Mouse (Mus musculus) hindlimb bud, embryonic 11.5 days (tissue): ENCODE data around the gene Polr3e.
"Not testable (repeated sequence)": the region's sequence is repeated elsewhere in the genome, so short reads cannot be mapped to it uniquely, and the experiment has no call there.

ENCODE experiments used
- DNase-seq: peaks from one replicate; pipeline ENCODE4 v3.0.0-alpha.2; 2012; ENCODE audit warnings: low read depth, low spot score; ENCODE audit errors: extremely low spot score

Polr3e gene

DNA sequence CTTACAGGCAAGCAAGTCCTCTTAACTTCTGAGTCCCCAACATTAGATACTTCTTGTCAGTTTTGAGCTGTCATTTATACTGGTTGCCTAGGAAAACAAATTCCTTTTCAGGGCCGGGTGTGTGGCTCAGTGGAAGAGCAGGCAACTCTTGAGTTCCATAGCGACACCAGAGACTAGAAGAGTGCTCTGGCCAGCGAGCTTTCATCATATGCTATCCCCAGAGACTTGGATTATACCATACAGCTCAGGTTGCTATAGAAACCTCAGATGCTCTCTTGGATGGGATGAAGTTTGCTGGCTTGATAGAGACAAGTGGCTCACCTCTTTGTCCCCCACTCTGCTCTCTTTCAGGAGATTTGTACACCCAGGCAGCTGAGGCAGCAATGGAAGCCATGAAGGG lies 14.6 kb upstream of the Polr3e start:
- DNase-seq, result no peak

DNA sequence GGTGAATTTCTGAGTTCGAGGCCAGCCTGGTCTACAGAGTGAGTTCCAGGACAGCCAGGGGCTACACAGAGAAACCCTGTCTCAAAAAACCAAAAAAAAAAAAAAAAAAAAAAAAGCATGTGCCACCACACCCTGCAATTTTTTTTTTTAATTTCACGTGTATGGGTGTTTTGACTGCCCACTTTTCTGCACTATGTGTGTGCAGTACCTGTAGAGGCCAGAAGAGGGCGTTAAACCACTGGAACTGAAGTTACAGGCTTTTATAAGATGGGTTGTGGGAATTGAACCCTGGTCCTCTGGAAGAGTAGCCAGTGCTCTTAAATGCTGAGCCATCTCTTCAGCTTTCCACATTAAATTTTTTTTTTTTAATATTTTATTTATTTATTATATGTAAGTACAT lies 7.4 kb upstream of the Polr3e start:
- not testable (repeated sequence) for DNase-seq

DNA sequence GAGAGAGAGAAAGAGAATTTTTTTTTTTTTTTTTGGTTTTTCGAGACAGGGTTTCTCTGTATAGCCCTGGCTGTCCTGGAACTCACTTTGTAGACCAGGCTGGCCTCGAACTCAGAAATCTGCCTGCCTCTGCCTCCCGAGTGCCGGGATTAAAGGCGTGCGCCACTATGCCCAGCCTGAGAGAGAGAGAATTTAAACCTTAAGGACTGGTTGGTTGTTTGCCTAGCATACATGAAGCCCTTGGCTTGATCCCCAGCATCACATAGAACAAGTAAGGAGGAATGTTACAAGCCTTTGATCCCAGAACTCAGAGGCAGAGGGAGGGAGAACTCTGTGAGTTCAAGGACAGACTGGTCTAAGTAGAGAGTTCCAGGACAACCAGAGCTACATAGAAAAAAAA lies 6.3 kb upstream of the Polr3e start:
- DNase-seq, result not testable (repeated sequence)

DNA sequence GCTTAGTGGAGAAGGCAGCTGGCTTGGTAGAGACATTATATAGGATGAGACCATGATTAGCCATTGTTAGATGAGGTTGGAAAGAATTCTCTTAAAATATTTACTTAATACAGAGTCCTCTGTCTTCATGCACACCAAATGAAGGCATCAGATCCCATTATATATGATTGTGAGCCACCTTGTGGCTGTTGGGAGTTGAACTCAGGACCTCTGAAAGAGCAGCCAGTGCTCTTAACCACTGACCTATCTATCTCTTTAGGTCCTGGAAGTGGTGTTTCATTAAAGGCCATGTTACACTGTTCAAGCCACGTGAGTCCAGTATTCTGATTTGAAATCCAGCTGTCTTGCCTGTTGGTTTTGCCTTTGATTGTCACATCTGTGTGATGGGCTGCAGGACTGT lies 4.2 kb upstream of the Polr3e start:
- DNase-seq, result no peak

DNA sequence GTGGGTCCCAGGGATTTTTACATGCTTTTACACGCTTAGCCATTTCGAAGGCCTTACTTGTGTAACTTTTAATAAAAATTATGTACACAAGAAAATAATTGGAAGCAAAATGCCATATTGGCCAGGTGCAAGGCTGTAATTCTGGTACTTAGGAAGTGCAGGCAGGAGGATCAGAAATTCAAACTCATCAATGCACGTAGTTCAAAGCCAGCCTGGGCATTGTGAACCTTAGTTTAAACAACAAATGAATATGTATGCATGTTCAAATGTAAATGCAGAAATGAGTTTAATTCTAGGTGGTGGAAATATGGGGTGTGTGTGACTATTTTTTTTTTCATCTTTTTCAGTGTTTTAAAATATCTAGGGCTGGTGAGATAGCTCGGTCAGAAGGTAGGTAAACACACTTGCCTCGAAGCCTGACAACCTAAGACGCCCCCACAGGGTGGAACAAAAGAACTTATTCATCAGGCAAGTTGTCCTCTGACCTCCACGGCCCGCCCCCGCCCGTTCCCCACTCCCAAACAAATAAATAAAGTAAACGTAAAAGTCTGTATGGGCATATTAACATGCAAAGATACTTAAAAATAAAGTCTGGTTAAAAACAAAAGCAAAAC lies 1.2 kb upstream of the Polr3e start:
- DNase-seq, result no peak

DNA sequence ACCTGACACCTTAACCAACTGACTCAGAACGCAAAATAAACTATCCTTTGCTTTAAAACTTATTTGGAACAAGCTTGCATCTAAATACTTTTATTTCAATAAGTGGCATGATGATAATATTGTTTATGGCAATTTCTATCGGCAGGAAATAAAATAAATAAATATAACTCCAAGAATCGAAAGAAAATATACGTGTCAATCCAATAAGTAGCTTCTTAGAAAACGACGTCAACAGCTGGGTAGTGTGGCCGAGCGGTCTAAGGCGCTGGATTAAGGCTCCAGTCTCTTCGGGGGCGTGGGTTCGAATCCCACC lies 309 bp upstream of the Polr3e start:
- DNase-seq, result no peak

DNA sequence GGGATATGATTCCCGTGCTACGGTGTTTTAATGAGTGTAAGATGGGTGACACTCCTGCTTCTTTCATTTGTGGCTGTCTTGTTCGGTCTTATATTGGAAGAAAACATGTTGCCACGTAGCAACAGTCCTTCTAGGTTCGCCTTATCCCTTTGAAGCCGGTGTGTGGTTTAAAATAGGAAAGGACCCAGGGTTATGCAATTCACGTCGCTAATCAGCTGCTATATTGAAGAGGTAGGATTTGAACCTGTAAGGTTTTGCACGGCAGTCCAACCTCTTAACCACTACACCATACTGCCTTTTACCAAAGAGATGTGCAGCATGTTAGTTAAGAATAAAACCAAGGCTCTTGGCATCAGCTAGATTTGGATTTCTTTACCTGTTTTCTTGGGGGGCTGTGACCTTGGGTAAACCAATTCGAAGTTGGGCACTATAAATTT lies 1.0 kb downstream of the Polr3e start:
- peak; percentile 98 for DNase-seq

DNA sequence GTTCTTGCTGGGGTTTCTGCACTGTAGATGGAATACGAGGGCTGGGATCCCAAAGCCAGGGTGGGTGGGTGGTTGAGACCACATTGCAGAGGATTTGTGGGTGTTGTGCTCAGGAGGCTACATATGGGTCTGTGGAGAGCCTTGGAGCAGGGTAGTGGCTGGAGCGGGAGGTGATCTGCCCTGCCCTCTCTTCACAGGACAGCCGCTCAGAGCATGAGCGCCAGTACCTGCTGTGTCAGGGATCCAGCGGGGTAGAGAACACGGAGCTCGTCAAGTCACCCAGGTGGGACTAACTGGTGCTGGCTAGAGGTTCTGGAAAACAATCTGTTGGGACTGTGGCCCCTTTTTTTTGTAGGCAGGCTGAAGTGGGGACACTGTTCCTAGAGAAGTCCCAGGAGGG lies 15.6 kb downstream of the Polr3e start:
- DNase-seq, result no peak

DNA sequence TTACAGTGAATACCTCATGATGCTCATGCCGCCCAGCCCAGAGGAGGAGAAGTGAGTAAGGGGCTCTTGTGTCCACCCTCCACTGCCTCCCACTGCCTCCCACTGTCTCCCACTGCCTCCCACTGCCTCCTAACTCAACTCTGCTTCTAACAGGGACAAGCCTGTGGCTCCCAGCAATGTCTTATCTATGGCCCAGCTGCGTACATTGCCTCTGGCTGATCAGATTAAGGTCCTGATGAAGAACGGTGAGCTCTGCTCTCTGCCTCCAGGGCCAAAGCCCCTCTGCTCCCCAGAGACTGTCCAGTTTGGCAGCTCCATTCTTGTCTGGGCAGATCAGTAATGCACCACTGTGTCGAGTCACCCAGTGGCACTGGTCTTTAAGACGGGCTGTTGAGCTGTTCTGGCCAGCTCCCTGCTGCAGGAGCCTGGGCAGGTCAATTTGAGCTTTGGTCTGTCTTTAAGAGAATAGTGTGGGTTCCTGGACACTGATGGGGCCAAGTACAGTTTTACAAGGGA lies 16.2 kb downstream of the Polr3e start:
- no peak for DNase-seq

DNA sequence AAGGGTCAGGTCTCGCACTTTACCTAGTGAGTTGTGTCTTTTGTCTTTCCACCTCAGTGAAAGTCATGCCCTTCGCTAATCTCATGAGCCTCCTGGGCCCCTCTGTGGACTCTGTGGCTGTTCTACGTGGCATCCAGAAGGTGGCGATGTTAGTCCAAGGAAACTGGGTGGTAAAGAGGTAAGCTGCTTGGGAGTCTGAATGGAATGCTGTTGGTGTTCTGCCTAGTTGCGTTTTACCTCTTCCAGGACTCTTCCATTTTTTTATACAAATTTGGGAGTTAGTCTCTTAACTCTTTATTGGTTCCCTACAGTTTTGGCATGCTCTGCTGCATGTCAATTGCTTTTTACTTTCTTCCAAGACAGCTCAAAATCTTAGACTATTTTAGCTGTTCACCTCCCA lies 17.2 kb downstream of the Polr3e start:
- DNase-seq, result peak; percentile 42

DNA sequence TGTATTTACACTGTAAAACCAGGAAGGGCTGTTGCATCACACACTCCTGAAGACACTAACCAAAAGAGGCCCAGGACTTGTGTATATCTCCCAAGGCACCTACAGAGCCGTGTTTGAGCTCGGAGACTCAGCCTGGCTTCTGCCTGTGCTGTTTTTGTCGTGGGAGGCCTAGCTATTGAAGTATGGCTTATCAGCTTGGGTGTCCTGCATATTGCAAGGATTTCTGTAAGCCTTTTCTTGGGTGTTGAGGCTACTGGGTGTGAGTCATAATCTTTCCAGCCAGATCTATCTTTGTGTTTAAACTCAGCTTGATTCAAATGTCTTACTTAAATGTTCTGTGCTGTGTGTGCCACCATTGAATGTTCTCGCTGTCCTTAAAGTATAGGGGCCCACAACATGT lies 19.0 kb downstream of the Polr3e start:
- DNase-seq, result no peak

DNA sequence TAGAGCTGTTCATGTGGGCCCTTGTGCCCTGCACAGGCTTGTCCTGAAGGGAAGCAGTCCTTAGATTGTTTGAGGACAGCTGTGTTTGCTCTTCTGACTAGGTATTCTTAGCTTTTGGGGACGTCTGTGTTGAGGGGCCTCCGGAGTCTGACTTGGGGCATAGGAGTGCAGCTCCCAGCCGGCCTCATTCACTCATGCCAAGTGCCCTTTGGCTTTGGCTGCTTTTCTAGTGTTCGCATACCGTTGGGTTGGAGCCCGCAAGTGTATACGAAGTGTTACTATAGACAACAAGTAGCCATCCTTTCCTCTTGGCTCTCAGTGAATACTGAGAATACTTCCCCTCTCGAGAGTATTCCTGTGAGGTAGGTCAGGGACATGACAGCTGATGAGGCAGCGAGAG lies 20.7 kb downstream of the Polr3e start:
- DNase-seq, result no peak

DNA sequence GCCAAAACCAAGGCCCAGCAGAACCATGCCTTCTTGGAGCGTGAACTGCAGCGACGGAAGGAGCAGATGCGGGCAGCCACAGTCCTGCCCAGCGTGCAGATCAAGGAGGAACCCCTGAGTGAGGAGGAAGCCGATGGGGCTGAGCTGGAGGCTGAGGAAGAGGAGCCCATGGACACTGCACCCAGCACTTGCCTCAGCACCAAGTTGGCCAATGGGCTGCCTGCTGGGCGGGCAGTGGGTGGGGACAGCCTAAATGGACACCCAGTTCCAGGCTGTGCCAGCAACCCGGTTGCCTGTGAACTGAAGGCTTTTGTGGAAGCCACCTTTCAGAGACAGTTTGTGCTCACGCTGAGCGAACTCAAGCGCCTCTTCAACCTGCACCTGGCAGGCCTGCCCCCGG lies 22.8 kb downstream of the Polr3e start:
- no peak for DNase-seq

DNA sequence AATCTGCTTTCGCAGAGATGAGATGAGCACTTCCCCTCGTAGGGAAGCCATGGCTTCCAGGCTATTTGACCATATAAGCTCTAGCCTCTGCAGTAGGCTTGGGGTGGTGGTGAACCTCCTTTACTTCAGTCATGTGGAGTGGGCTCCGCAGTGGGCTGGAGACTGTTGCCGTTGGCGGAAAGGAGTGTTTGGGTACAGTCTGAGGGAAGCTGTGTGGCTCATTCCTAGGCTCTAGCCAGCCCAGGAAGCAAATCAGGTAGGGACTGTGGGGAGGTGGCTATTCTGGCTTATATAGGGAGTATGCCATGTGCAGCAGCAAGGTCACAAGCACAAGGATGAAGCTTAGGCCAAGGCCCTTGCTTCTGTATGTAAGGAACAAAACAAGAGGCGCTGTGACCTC lies 23.7 kb downstream of the Polr3e start:
- DNase-seq, result no peak

DNA sequence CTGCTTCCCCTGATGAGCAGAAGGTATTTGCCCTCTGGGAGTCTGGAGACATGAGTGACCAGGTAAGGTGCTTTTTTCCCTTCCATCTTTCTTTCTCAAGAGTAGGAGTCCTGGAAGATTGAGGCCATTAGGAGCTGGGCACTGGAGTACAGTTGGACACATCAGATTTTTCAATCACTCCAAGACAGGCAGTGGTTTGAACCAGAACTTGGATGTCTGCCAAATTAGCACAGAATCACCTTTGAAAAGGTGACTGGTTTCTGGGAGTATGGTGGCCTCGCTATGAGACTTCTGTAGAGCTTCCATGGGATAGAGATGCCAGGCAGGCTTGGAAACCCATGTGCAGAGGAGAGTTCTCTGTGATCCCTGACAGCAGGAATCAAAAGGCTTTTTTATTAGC lies 25.0 kb downstream of the Polr3e start:
- no peak for DNase-seq

DNA sequence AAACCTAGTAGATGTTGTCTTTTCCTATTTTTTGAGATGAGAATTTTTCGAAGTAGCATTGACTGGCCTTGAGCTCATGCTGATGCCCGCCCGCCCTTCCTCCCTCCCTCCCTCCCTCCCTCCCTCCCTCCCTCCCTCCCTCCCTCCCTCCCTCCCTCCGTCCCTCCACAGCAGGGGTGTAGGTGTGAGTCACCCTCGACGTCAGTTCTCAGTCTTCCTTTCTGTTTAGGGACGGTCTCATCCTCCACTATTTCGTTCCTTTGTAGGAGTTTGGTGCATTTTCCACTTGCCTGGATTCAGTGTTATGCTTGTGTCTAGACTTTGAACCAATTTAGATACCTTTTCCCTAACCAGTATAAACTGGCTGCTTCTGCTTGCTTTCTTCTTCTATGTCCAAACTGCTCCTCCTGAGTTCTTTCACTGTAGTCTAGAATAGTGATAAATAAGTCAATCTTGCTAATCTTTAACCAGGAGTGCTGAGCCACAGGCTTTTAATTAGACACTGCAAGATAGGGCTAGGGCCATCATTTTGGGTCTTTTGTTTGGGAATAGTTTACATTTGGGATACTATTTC lies 26.5 kb downstream of the Polr3e start:
- no peak for DNase-seq

DNA sequence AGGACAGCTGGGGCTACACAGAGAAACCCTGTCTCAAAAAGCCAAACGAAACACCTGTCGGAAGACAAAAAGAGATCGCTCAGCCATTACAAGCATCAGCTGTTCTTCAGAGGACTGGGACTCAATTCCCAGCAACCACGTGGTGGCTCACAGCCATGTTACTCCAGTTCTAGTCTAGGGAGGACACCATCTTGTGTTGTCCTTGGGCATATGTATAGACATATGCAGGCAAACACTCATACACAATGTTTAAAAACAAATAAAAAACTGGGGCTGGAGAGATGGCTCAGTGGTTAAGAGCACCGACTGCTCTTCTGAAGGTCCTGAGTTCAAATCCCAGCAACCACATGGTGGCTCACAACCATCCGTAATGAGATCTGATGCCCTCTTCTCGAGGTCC lies 36.0 kb downstream of the Polr3e start:
- DNase-seq, result not testable (repeated sequence)

DNA sequence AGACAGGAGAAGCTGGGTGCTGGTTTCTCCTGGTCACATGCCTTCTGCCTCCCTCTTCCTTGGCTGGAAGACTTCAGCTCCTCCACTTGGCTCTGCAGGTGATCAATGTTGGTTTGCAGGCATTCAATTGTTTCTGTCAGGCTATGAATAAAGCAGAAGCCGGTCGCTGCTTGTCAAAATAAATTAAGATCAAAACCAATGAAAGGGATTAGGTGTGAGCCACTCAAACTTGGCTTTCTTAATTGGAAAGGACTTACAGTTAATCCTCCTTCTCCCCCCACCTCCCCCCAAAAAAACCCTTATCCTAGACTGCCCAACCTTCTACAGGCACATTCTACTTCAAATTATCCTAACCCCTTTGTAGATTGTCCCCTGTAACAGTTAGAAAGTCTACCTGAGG lies 42.6 kb downstream of the Polr3e start:
- DNase-seq, result no peak

DNA sequence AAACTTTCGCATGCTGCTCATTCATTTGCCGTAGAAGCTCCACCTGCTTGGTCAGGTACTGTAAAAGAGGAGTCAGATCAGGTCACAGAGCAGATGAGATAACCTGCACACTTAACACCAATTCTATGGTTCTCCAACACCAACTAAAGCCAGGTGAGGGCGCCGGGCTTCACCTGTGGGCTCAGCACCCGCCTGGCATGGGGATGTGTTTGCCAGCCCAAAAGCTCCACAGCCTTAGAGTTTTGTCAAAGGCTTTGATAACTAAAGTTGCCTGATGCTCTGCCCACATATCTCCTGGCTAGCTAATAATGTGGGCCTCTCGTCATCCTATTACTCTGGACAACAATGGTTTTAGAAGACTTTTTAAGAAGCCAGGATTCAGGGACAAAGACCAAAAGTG lies 43.1 kb downstream of the Polr3e start:
- no peak for DNase-seq

DNA sequence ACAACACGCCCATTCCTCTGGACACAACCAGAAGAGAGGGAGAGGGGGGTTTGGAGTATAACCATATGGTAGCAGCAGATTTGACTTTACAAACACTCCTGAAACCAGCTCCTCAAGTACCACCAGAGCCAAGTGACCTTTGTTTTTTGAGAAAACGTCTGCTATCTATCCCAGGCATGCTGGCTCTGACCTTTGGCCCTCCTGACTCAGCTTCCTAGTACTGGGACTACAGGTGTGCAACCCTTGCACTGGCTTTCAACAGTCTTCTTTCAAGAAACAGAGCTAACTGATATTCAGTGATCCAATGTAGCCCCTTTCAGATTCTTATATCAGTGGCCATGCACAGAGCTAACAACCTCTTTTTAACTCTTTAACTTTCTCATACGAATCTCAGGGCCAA lies 44.3 kb downstream of the Polr3e start:
- DNase-seq, result no peak

DNA sequence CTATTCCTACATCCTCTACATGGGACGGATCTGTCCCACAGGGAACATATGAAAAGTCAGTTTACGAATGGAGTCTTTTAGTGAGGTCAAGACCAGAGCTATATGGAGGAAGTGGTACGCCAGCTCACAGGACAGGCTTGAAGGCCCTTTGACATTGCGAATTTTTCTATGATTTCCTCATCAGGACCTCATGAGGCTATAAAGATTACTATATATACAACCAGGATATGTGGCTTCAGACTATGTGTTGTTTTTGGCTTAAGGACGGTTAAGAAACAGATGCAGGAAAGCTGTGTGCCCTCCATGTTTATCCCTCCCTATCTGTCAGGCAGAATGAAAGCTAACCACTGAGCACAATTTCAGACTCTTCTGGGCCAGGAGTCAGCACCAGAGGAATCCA lies 45.6 kb downstream of the Polr3e start:
- no peak for DNase-seq

DNA sequence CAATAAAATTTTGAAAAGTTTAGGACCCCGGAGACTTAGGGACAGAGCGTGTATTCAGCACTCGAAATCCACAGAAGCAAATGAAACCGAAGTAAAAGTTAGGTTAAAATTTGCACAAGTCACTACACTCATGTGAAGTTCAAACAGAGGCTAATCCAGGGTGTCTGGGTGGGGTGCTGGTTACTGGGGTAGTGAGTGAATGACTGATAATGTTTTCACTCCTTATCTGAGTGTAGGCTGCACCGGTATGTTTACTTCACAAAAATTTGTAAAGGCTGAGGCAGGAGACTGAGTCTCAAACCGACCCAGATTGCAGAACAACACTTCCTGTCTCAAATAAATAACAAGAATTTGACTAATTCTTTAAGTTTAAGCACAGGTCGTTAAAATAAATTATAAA lies 51.7 kb downstream of the Polr3e start:
- no peak for DNase-seq

DNA sequence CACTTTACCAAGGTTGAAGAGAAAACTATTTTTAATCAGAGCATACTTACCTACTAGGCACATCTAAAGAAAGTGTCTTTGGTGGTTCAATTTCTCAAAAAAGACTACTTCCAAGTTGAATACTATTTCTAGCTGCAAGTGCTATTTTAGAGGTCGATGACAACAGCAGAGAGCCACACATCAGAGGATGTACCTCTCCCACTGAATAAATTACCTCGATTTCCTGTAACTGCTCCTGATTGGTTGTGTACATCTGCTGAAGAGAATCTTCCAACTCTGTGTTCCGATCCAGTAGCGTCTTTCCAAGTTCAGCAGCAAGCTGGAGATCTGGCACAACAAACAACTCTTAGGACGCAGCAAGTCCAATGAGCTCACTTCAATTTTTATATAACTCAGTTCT lies 52.6 kb downstream of the Polr3e start:
- DNase-seq, result no peak
